Mouse (Mus musculus) C2C12 (cell line): ENCODE results near the gene Rasl11b.

ENCODE experiments used
- CEBPB ChIP-seq: IDR thresholded peaks from one replicate; pipeline ENCODE4 v1.6.1; 2011; ENCODE audit warnings: low read depth, mild to moderate bottlenecking, control low read depth, moderate library complexity
- CTCF ChIP-seq: IDR thresholded peaks from one replicate; pipeline ENCODE4 v1.5.1; 2011; ENCODE audit not compliant: control insufficient read depth, insufficient read depth, insufficient read length
- FOSL1 ChIP-seq: IDR thresholded peaks from one replicate; pipeline ENCODE4 v1.8.0; 2011; ENCODE audit warnings: mild to moderate bottlenecking, low read length; ENCODE audit not compliant: poor library complexity, insufficient read depth, severe bottlenecking
- MAX ChIP-seq: IDR thresholded peaks from one replicate; pipeline ENCODE4 v1.6.1; 2011; ENCODE audit warnings: mild to moderate bottlenecking, control low read depth
- MYOD1 ChIP-seq: IDR thresholded peaks from one replicate; pipeline ENCODE4 v1.6.1; 2011; ENCODE audit warnings: low read depth; ENCODE audit not compliant: control insufficient read depth, insufficient read length
- MYOG ChIP-seq: IDR thresholded peaks from one replicate; pipeline ENCODE4 v1.6.1; 2011; ENCODE audit not compliant: control insufficient read depth, insufficient read length; ENCODE audit errors: extremely low read depth
- USF1 ChIP-seq: IDR thresholded peaks from one replicate; pipeline ENCODE4 v1.6.1; 2011; ENCODE audit warnings: low read depth, mild to moderate bottlenecking, control low read depth, moderate library complexity

DNA sequence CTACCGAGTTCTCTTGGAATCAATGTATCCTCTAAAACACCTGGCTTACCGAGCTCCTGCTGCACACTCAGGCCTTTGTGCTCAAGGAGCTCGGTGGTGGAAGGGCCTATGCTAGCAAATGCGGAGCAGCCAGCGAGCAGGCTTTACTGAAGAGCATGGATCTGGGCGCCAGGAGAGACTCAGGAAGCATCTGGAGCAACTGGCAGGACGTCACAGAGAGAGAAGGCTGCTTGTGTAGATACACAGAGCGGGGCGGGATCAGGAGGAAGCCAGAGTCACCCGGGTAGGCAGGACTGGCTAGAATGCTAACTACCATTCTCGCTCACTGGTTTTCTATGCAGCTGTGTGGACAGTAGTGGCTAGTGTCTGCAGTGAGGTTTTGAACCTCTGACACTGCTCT lies 16.3 kb downstream of the Rasl11b start:
- TF ChIP-seq CTCF (no peak), MYOD1 (no peak), MAX (no peak), CEBPB (no peak), USF1 (no peak), MYOG (no peak), FOSL1 (no peak)
